Mouse (Mus musculus) subcutaneous adipose tissue, adult 2 months (tissue): Measurements from ENCODE around the gene Spp2. TPM values are rescaled to one million over a fixed set of nuclear protein-coding genes. Genes with fewer than 3 reads are reported as not detected.

Experiments used
- polyA plus RNA-seq: library from polyadenylated mRNA; depleted of rRNA; stranded (reverse); fragments of >200 nt; gene quantifications from 2 replicates; pipeline ENCODE4 v1.2.3, GENCODE M21; 2012; ENCODE audit warnings: low replicate concordance; rRNA removed

Gene Spp2
- polyA plus RNA-seq: 0.81 TPM in 1 of 2 replicates, not detected in the other

GRCm38 (mm10) chr1:88406807-88407198 lies at the start of gene Spp2:
Gene Spp2 (plus strand): TSS chr1:88406961.

Other genes with a start within 250 kb of the Spp2 start
- gene Ugt1a5, start 240.9 kb upstream of the Spp2 start, polyA plus RNA-seq: 0.40 and 1.0 TPM in 2 replicates
- gene Ugt1a2, start 206.4 kb upstream of the Spp2 start, polyA plus RNA-seq: 0.33 TPM in 1 of 2 replicates, not detected in the other
- gene Dnajb3, start 201.2 kb upstream of the Spp2 start, polyA plus RNA-seq: 2.8 TPM in 1 of 2 replicates, not detected in the other
- 0.62 and 2.2 TPM in 2 replicates for gene Ugt1a1, start 195.0 kb upstream of the Spp2 start, polyA plus RNA-seq
- gene Mroh2a, start 180.0 kb upstream of the Spp2 start, polyA plus RNA-seq: 0.16 and 0.62 TPM in 2 replicates
- gene Hjurp, start 129.3 kb upstream of the Spp2 start, polyA plus RNA-seq: 43.1 and 84.3 TPM in 2 replicates
- gene Trpm8, start 129.3 kb upstream of the Spp2 start, polyA plus RNA-seq: not detected in 2 replicates
- gene Glrp1, start 103.1 kb downstream of the Spp2 start, polyA plus RNA-seq: 0.18 TPM in 1 of 2 replicates, not detected in the other